Mouse (Mus musculus): Measurements from ENCODE around the gene Mef2c.
A peak's percentile ranks its signal among the peaks of the same experiment; 100 is the strongest.

Gene Mef2c

GRCm38 (mm10) chr13:83573327-83573726 lies 69.5 kb downstream of the Mef2c start:
- peak; percentile 29 for DNase-seq (ENCODE audit: low spot score)

GRCm38 (mm10) chr13:83573855-83574583 lies 70.2 kb downstream of the Mef2c start:
- no peak for DNase-seq (ENCODE audit: low spot score)

- DNase-seq (ENCODE audit: low spot score) = no peak
These were observed 71.0 kb downstream of the Mef2c start for GRCm38 (mm10) chr13:83574866-83575265.

- no peak for DNase-seq (ENCODE audit: low spot score)
These were observed 75.6 kb downstream of the Mef2c start for GRCm38 (mm10) chr13:83579410-83579809.

- DNase-seq (ENCODE audit: low spot score) = no peak
These were observed 77.0 kb downstream of the Mef2c start for GRCm38 (mm10) chr13:83580856-83581255.

GRCm38 (mm10) chr13:83582564-83582963 lies 78.7 kb downstream of the Mef2c start:
- DNase-seq (ENCODE audit: low spot score) = no peak

- peak; percentile 24 for DNase-seq (ENCODE audit: low spot score)
These were observed 80.0 kb downstream of the Mef2c start for GRCm38 (mm10) chr13:83583881-83584280.

GRCm38 (mm10) chr13:83585359-83585758 lies 81.5 kb downstream of the Mef2c start:
- DNase-seq (ENCODE audit: low spot score) = no peak

- no peak for DNase-seq (ENCODE audit: low spot score)
These were observed 84.4 kb downstream of the Mef2c start for GRCm38 (mm10) chr13:83588186-83588585.

GRCm38 (mm10) chr13:83590886-83591285 lies 87.1 kb downstream of the Mef2c start:
- DNase-seq (ENCODE audit: low spot score) = no peak

GRCm38 (mm10) chr13:83595429-83595828 lies 91.6 kb downstream of the Mef2c start:
- no peak for DNase-seq (ENCODE audit: low spot score)

GRCm38 (mm10) chr13:83596989-83597738 lies 93.3 kb downstream of the Mef2c start:
- DNase-seq (ENCODE audit: low spot score) = no peak

- no peak for DNase-seq (ENCODE audit: low spot score)
These were observed 93.9 kb downstream of the Mef2c start for GRCm38 (mm10) chr13:83597739-83598210.

- DNase-seq (ENCODE audit: low spot score) = no peak
These were observed 96.5 kb downstream of the Mef2c start for GRCm38 (mm10) chr13:83600301-83600700.

- no peak for DNase-seq (ENCODE audit: low spot score)
These were observed 97.9 kb downstream of the Mef2c start for GRCm38 (mm10) chr13:83601741-83602140.

GRCm38 (mm10) chr13:83603373-83604265 lies 99.8 kb downstream of the Mef2c start:
- peak; percentile 39 for DNase-seq (ENCODE audit: low spot score)

GRCm38 (mm10) chr13:83604320-83604719 lies 100.5 kb downstream of the Mef2c start:
- DNase-seq (ENCODE audit: low spot score) = no peak

- peak; percentile 34 for DNase-seq (ENCODE audit: low spot score)
These were observed 101.0 kb downstream of the Mef2c start for GRCm38 (mm10) chr13:83604785-83605184.

GRCm38 (mm10) chr13:83607883-83608581 lies 104.2 kb downstream of the Mef2c start:
- no peak for DNase-seq (ENCODE audit: low spot score)

GRCm38 (mm10) chr13:83608851-83609516 lies 105.2 kb downstream of the Mef2c start:
- DNase-seq (ENCODE audit: low spot score) = peak; percentile 27

- DNase-seq (ENCODE audit: low spot score) = no peak
These were observed 105.7 kb downstream of the Mef2c start for GRCm38 (mm10) chr13:83609517-83609878.

Measured in embryo, embryonic 10.5 days (tissue).